Mouse (Mus musculus) common myeloid progenitor, adult 5-6 weeks (primary cell): ENCODE measurements around the gene Brms1. TPM values are rescaled to one million over a fixed set of nuclear protein-coding genes. Genes with fewer than 3 reads are reported as not detected.

ENCODE experiments used
- ATAC-seq: replicated peaks from 2 replicates; pipeline ENCODE4 v1.8.0; 2016; ENCODE audit warnings: low read depth, mild to moderate bottlenecking, moderate TSS enrichment, inconsistent platforms; ENCODE audit not compliant: poor library complexity, severe bottlenecking
- total RNA-seq: library from RNA; stranded (forward); fragments of 200-1000, 187-1606 nt; gene quantifications from 2 replicates; pipeline ENCODE4 v1.2.3, GENCODE M21; 2017

Gene Brms1
- total RNA-seq, 1 experiment from 2014 or later = 27.8 TPM

- no peak for ATAC-seq
Measured at GRCm38 (mm10) chr19:5060365-5061330, 19.5 kb downstream of the Brms1 start.

- ATAC-seq = no peak
Measured at GRCm38 (mm10) chr19:5062041-5062440, 20.9 kb downstream of the Brms1 start.

GRCm38 (mm10) chr19:5062446-5062845 is 21.3 kb downstream of the Brms1 start:
- no peak for ATAC-seq

GRCm38 (mm10) chr19:5065104-5065503 is 23.9 kb downstream of the Brms1 start:
- no peak for ATAC-seq

GRCm38 (mm10) chr19:5067040-5067799 is 26.1 kb downstream of the Brms1 start:
- peak; percentile 55 for ATAC-seq

DNA sequence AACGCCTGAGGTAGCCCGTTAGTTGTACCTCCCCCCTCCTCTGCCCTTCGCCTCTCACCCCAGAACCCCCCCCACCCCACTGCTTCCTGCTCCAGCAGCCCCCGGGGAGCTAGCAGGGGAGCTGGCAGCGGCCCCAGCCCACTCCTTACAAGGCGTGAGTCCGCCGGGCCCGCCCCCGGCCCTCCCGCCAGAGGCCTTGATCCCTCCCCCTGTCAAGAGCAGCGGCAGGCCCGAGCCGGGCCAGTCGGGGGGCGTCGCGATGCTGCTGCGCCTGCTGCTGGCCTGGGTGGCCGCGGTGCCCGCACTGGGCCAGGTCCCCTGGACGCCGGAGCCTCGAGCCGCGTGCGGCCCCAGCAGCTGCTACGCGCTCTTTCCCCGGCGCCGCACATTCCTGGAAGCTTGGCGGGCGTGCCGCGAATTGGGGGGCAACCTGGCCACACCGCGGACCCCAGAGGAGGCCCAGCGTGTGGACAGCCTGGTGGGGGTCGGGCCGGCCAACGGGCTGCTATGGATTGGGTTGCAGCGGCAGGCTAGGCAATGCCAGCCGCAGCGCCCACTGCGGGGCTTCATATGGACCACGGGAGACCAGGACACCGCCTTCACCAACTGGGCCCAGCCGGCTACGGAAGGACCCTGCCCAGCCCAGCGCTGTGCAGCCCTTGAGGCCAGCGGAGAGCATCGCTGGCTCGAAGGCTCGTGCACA is 26.9 kb downstream of the Brms1 start, which contains the start of gene Cd248:
Gene Cd248 (plus strand): TSS at position 212 of the 703 bp plus-strand sequence.
- ATAC-seq = no peak

DNA sequence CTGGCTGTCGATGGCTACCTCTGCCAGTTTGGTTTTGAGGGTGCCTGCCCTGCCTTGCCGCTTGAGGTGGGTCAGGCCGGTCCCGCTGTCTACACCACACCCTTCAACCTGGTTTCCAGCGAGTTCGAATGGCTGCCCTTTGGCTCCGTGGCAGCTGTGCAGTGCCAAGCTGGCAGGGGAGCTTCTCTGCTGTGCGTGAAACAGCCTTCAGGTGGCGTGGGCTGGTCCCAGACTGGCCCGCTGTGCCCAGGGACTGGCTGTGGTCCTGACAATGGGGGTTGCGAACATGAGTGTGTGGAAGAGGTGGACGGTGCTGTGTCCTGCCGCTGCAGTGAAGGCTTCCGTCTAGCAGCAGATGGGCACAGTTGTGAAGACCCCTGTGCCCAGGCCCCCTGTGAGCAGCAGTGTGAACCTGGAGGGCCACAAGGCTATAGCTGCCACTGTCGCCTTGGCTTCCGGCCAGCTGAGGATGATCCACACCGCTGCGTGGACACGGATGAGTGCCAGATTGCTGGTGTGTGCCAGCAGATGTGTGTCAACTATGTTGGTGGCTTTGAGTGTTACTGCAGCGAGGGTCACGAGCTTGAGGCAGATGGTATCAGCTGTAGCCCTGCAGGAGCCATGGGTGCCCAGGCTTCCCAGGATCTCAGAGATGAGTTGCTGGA is 27.5 kb downstream of the Brms1 start:
- ATAC-seq = no peak

- ATAC-seq = no peak
Measured at GRCm38 (mm10) chr19:5069486-5069885, 28.3 kb downstream of the Brms1 start.

DNA sequence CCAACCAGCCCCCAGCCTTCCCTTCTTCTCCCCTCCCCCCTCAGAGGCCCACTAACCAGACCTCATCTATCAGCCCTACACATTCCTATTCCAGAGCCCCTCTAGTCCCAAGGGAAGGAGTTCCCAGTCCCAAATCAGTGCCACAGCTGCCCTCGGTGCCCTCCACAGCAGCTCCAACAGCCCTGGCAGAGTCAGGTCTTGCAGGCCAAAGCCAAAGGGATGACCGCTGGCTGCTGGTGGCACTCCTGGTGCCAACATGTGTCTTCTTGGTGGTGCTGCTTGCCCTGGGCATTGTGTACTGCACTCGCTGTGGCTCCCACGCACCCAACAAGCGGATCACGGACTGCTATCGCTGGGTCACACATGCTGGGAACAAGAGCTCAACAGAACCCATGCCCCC is 28.8 kb downstream of the Brms1 start:
- no peak for ATAC-seq

DNA sequence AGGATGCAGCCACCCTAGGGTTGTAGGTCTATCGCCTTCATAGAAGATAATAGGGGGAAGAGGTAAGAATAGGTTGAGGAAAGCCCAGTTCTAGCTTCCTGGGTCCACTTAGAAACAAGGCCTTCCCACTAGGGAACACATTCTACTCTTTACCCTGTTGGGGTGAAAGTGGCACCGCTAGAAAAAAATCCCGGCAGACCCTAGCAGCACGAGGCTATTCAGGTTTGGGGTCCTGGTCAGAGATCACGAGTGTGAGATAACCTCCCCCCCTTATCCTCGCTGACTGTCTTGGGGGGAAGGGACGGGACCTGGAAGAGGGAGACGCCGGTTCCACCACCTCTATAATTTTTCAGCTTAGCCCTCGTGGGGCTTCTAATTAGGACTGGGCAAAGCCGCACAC is 29.9 kb downstream of the Brms1 start:
- ATAC-seq = no peak

DNA sequence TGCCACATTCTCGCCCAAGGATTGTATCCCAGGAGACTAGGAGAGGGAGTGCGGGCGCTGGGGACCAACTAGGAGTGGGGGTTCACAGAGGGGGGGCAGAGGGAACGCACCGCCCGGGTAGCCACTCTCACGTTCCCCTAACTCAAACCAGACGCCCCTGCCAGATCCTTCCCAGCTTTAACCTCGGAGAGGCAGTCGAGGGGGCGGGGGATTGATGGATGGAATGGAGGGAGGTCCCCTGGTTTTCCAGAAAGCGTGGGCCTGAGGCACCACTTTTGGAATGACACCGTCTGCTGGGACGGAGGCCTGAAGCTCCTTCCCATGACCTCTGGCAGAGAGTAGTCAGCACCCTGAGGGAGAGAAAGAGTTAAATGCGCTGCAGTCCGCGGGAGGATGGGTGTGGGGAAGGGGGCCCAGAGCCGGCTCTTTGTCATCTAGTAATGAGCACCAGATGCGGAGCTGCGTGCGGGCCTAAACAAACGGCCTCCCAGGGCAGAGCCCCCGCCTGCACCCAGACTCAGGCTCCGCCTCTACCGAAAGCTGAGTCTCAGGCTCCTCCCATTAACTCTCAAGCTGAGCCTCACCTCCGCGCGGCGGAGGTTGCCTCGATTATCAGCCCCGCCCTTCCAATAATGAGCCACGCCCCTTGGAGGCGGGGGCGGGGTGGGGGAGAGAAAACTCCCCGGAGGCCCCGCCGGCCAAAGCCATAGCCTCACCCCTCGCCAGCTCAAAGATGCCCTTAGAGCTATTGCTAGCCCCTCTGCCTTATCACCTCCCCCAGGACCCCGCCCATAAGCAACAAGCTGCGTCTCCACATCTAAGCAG is 30.6 kb downstream of the Brms1 start:
- ATAC-seq = peak; percentile 76

GRCm38 (mm10) chr19:5072389-5073019 is 31.4 kb downstream of the Brms1 start:
- ATAC-seq = no peak

GRCm38 (mm10) chr19:5073028-5073427 is 31.9 kb downstream of the Brms1 start:
- ATAC-seq = no peak; the same call in 1 of the 2 replicates

GRCm38 (mm10) chr19:5073518-5073917 is 32.4 kb downstream of the Brms1 start:
- no peak for ATAC-seq

DNA sequence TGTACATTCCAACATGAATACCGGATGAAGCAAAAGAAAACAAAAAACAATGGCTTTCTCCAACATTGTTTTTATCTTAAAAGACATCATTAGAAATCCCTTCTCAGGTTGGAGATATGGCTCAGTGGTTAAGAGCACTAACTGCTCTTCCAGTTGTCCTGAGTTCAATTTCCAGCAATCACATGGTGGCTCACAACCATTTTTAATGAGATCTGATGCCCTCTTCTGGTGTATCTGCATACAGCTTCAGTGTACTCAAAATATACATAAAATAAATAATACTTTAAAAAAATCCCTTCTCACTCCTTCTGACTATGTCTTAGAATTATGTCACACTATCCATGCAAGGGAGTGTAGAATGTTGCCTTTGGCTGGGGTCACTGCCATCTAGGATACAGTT is 38.1 kb downstream of the Brms1 start:
- no peak for ATAC-seq

DNA sequence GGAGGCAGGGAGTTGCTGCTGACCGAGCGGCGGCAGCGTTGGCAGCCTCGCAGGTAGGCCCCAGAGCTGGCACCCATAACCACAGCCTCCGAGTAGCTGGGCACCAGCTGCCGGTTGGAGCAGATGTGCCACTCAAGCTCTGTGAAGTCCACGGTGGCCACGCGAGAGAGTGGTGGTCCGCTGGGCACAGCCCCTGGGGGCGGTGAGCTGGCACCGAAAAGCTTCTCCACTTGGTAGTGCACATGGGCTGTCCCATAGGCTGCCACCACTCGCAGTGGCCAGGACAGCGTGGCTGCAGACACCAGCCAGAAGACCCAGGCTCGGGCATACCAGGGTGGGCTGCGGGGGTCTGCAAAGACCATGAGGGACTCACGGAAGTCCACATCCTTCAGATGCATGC is 40.9 kb downstream of the Brms1 start:
- ATAC-seq = no peak

GRCm38 (mm10) chr19:5082596-5082995 is 41.4 kb downstream of the Brms1 start:
- ATAC-seq = no peak

GRCm38 (mm10) chr19:5083961-5084833 is 43.0 kb downstream of the Brms1 start:
- ATAC-seq = no peak
